Mouse (Mus musculus): ENCODE measurements around the gene Rnf8.

DNA sequence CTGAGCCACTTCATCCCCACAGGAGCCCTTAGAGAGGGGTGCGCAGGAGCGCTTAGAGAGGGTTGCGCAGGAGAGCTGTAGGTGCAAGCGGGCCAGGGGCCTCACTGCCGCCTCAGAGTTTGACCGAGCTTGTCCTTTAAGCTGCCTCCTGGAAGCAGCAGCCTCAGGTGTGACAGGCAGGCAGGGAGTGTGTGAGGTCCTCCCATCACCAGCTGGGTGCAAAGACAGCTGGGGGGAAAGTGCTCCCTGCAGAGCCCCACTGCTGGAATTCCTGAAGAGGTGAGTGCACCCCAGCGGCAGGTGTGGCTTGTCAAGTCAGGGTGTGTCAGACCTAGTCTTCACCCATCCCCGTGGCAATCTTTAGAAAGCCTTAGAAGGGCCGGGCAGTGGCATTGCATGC lies 27.7 kb upstream of the Rnf8 start:
- TF ChIP-seq POLR2A (IDR thresholded peaks at IDR 0.05; ENCODE audit: insufficient read length, low read depth), result no peak
- TF ChIP-seq SRF (IDR thresholded peaks at IDR 0.05; ENCODE audit: control insufficient read depth, insufficient read length, low read depth), result no peak
- no peak for TF ChIP-seq USF1 (IDR thresholded peaks at IDR 0.05; ENCODE audit: low read depth)
- no peak for TF ChIP-seq TCF12 (IDR thresholded peaks at IDR 0.05; ENCODE audit: insufficient read depth, poor library complexity, severe bottlenecking)
